Mouse (Mus musculus) kidney, adult 8-10 months (tissue): ENCODE data around the gene Setd1b.

Source experiments
- DNase-seq, 2 experiments: peaks; one replicate each; pipeline ENCODE4 v3.0.0; 2022

Gene Setd1b

GRCm38 (mm10) chr5:123142161-123143157 lies at the start of gene Setd1b:
Gene Setd1b (plus strand): TSS chr5:123142193.
- peak in 1 of 2 experiments; percentile 64 for DNase-seq

GRCm38 (mm10) chr5:123093077-123093633 lies 48.8 kb upstream of the Setd1b start:
- DNase-seq = peak; percentile 56 to 60

DNA sequence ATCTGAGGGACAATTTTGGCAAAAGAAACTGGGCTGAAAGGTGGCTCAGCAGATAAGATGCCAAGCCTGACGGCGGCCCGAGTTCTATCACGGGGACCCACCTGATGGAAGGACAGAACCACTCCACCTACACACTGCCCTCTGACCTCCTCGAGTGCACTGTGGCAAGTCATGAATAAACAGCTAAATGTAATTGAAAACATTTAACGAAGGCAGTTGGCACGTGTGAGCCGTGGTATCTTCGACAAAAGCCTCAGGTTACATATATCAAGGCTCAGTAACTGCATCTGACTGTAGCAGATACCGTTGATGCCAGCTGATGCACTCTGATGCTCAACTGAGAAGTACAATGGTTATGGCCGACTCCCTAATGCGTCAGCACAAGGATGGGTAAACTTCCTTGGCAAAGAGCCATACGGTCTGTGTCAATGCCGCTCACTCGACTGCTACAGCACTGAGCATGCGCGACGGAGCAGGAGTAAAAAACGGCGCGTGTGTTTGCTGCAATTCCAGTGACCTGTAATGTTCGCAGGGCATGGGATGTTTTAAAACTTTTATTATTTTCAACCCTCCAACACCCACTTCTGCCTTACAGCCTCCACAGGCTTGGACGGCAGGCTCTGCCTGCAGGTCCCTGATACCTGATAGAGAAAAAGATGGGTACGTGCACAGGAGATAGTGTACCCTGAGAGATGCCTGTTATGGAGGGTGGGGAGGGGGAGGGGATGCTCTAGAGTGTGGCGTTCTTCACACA lies 47.6 kb upstream of the Setd1b start:
- peak in 1 of 2 experiments; percentile 60 for DNase-seq

DNA sequence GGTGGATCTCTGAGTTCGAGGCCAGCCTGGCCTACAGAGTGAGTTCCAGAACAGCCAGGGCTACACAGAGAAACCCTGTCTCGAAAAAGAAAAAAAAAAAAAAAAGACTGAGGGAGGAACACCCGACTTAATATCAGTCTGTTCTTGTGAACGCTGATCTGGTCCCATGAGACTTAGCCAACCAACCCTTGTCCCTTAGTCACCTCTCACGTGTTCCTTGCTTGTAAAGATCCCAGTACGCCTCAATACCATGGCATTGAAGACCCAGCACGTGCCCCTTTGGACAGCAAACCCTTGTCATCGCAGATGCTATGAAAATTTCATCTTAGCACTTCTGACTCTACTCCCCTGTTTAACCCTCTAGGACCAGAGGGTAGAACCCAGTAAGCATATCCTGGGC lies 45.7 kb upstream of the Setd1b start:
- no peak for DNase-seq

GRCm38 (mm10) chr5:123098487-123098886 lies 43.5 kb upstream of the Setd1b start:
- no peak for DNase-seq

GRCm38 (mm10) chr5:123102376-123102775 lies 39.6 kb upstream of the Setd1b start:
- DNase-seq = no peak

GRCm38 (mm10) chr5:123103556-123103955 lies 38.4 kb upstream of the Setd1b start:
- DNase-seq = peak; percentile 84 to 91

DNA sequence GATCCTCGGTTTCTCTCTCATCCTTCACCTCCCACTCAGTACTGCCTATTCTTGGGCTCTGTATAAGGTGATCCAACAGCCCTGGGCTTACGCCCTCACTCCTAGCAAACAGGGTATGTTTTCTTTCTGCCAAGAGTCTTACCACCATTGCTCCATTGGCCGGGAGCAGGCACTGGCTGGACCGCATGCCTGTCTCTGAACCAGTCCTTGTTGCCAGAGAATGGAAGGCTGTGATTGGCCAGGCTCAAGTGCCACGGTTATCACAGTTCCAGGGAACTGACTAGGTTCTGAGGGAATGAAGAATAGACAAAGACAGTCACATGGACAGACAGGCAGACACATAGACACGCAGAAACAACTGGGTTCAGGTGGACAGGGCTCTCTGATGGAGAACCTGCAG lies 37.2 kb upstream of the Setd1b start:
- DNase-seq = no peak

GRCm38 (mm10) chr5:123109452-123110203 lies 32.4 kb upstream of the Setd1b start:
- no peak for DNase-seq

DNA sequence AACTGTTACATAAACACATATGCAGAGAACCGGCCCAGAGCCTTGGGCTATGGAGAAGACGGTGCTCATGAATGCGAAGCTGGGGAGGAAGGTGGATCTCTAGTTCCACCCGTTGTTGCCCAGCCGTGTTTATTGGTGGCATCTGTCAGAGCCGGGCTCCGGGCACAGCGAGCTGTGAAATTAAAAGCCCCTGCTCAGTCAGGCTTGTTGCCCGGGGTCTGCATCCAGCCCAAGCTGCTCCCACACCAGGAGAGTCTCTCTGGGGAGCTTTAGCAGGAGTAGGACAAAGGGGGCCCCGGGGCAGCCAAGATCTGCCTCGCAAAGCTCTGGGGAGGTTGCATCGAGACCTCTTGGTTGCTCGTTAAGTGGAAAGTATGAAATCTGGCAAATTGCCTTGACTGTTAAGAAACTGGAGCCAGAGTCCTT lies 31.7 kb upstream of the Setd1b start:
- DNase-seq = peak in 1 of 2 experiments; percentile 63

DNA sequence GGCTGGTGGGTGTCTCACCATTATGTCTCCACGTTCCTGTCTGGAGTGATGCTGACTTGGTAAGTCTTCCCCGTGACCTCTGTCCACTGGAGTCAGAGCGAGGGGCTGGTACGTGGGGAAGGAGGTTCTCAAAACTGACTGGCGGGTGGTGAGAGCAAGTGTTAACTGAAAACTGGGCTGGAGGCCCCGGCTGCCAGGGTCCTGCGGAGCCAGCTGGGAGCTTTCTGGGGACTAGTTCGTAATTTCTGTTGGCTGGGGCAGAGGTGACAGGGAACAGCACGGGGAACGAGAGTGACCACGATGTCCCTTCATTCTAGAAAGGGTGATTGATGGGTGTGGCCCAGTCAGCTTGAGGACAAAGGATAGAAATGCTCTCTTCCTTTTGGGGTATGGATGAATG lies 27.9 kb upstream of the Setd1b start:
- no peak for DNase-seq

- no peak for DNase-seq
These were observed 27.1 kb upstream of the Setd1b start for GRCm38 (mm10) chr5:123114924-123115323.

DNA sequence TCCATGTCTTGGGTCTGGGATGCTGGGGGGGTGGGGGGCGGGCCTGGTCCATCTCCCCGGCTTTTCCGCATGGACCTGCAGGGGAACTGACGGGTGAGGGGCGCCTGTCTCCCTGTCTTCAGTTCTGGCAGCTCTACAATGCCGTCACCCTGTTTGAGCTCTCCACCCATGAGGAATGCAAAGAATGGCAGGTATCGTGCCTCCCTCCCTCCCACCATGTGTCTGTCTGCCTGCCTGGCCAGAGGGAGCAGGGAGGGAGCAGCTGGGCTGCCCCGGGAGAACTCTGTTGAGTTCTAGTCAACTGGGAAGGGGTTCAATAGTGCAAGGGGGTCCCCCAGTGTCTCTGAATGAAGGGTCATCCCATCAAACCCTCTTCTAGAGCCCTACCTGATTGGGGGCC lies 25.9 kb upstream of the Setd1b start:
- no peak for DNase-seq

GRCm38 (mm10) chr5:123117257-123117656 lies 24.7 kb upstream of the Setd1b start:
- DNase-seq = peak; percentile 73 to 81

DNA sequence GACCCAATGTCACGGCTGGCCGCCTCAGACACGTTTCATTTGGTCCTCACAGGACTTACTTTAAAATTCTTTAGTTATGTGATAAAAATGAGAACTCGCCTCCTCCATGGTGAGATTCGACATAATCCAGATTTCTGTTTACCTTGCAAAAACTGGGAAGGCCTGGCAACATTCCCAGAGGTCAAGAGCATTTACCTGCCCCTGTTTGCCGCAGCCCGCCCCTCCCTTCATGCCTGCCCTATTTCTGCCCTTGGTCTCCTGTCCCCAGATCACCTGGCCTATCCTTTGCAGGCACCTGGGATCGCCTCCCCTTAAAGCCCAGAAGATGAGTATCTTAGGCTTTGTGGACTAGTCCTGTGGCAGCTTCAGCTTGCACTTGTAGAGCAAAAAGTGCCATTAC lies 24.2 kb upstream of the Setd1b start:
- DNase-seq = peak; percentile 53 to 56

DNA sequence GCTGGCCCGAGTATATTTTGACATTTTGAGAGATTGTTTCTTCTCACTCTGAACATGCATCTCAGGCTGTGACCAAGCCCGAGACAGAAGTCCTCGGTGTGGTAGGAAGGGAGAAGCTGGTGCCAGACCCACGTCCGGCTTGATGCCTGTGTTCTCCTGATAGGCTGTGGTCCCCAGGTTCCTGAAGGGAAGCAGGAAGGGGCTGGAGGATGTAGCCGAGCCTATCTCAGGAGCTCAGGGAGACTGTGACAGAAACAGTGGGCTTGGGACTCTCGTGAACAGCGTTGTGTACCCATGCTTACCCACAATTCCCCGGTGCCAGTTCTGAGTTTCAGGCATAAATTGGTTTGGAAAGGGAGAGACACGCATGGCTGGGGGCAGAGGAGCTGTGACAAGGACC lies 23.2 kb upstream of the Setd1b start:
- no peak for DNase-seq

- no peak for DNase-seq
These were observed 21.3 kb upstream of the Setd1b start for GRCm38 (mm10) chr5:123120624-123121215.

DNA sequence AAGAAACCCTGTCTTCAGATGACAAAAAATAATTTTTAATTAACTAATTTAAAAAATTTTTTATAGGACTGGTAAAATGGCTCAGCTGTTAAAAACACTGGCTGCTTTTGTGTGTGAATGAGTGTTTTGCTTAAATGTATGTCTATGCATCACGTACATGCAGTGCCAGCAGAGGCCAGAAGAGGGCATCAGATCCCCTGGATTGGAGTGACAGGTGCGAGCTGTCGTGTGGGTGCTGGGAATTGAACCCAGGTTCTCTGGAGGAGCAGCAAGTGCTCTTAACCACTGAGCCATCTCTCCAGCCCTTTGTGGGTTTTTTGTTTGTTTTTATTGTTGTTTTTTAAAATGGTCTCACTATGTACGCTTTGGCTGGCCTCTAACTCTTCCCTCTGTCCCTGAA lies 19.8 kb upstream of the Setd1b start:
- no peak for DNase-seq

DNA sequence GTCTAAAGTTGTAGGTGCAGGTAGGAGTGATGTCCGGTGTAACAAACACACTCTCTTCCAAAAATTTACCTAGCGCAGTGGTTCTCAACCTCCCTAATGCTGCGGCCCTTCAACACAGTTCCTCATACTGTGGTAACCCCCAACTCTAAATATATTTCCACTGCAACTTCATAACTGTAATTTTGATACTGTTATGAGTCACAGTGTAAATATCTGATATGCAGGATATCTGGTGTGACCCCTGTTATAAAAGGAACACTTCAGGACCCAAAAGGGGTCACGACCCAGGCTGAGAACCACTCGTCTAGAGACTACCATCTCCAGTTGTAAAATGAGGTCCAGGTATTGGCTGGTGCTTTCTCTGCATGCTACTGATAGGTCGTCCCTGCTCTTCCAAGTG lies 16.9 kb upstream of the Setd1b start:
- DNase-seq = no peak

DNA sequence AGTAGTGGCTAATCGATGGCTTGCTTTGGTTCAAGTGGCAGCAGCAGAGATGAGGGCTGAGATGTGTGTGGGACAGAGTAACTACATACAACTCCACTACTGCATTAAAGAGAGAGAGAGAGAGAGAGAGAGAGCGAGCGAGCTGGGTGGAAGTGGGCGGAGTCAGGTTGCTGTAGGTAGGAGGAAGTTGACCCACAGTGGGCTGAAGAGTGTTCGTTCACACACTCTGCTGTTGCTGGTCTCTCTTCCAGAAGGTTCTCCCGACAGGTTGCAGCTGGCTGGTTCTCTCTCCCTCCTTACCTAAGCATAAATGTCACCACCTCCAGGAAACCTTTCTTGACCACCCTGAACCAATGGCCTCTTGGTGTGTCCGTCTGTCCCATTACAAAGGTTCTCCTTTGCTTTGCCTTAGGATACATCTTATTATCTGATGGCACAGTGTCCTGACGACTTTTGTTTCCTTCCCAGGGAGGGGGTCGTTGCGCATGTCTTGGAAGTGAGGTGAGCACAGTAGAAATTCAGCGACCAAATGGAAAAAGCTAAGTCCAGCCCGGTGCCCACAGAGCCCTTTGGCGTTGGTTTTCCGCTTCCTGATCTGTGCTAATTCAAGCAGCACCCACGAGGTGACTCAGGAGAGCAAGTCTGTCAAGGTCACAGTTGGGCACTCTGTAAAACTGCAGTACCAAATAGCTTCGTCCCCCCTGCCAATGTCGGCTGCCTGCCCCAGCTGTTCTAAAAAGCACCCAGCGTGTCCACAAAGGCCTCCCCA lies 16.2 kb upstream of the Setd1b start:
- DNase-seq = peak in 1 of 2 experiments; percentile 35

DNA sequence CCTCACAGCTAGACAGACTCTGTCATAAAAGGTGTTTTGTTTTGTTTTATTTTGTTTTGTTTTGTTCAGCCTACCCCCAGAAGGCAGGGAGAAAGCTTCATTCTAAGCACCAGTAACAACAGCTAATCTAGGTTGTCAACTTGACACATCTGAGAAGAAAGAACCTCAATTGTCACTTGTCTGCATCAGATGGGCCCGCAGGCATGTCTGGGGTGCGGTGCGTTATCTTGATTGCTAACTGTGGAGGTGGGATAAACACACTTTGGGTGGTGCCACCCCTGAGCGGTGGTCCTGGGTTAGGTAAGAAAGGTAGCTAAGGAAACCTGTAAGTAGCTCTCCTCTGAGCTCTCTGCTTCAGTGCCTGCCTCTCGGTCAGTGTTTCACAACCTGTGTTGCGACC lies 15.0 kb upstream of the Setd1b start:
- DNase-seq = no peak
